Mouse (Mus musculus) lung, embryonic 15.5 days (tissue): ENCODE measurements around the gene Setx. TPM values are rescaled to one million over a fixed set of nuclear protein-coding genes. Genes with fewer than 3 reads are reported as not detected.
"Not testable (repeated sequence)": the region's sequence is repeated elsewhere in the genome, so short reads cannot be mapped to it uniquely, and the experiment has no call there.

Source experiments
- ATAC-seq: fragments of 200-750 bp; cut with Nextera tagmentation; 2 replicates; pipeline ENCODE4 v1.8.0; 2017; ENCODE audit warnings: moderate number of reproducible peaks, borderline replicate concordance; ENCODE audit not compliant: low FRiP score, low TSS enrichment; ENCODE audit errors: extremely low read depth
- H3K27ac ChIP-seq: fragments of 300-500 bp; sonication (generic); 2 replicates; pipeline ENCODE4 v1.5.1; 2015; ENCODE audit warnings: moderate library complexity, mild to moderate bottlenecking, inconsistent platforms
- H3K27me3 ChIP-seq: fragments of 300-500 bp; sonication (generic); 2 replicates; pipeline ENCODE4 v1.6.1; 2015; ENCODE audit warnings: inconsistent platforms
- H3K36me3 ChIP-seq: fragments of 300-500 bp; sonication (generic); 2 replicates; pipeline ENCODE4 v1.6.1; 2015; ENCODE audit warnings: inconsistent platforms
- H3K4me1 ChIP-seq: fragments of 300-500 bp; sonication (generic); 2 replicates; pipeline ENCODE4 v1.6.1; 2015; ENCODE audit warnings: inconsistent platforms
- H3K4me2 ChIP-seq: fragments of 300-500 bp; sonication (generic); 2 replicates; pipeline ENCODE4 v1.6.1; 2015; ENCODE audit warnings: inconsistent platforms, mild to moderate bottlenecking, moderate library complexity
- H3K4me3 ChIP-seq: fragments of 300-500 bp; sonication (generic); 2 replicates; pipeline ENCODE4 v1.5.1; 2015; ENCODE audit warnings: mild to moderate bottlenecking, inconsistent platforms
- H3K9ac ChIP-seq: fragments of 300-500 bp; sonication (generic); 2 replicates; pipeline ENCODE4 v1.6.1; 2015; ENCODE audit warnings: inconsistent platforms
- H3K9me3 ChIP-seq: fragments of 300-500 bp; sonication (generic); 2 replicates; pipeline ENCODE4 v1.6.1; 2016; ENCODE audit warnings: inconsistent platforms
- WGBS: fragments of 180-500 bp; shearing (Covaris S2); methylation state at CpG from one replicate; pipeline ENCODE4 v1.1.7; 2015; 5-methylcytosine and 5-hydroxymethylcytosine counted together
- polyA plus RNA-seq: library from polyadenylated mRNA; unstranded; fragments of >200 nt; fragmentation: Nextera tagmentation; extraction: Ambion mirVana; gene quantifications from 2 replicates; pipeline ENCODE4 v1.2.1, GENCODE M21; 2015

Setx gene
- 11.2 and 13.6 TPM in 2 replicates for polyA plus RNA-seq

DNA sequence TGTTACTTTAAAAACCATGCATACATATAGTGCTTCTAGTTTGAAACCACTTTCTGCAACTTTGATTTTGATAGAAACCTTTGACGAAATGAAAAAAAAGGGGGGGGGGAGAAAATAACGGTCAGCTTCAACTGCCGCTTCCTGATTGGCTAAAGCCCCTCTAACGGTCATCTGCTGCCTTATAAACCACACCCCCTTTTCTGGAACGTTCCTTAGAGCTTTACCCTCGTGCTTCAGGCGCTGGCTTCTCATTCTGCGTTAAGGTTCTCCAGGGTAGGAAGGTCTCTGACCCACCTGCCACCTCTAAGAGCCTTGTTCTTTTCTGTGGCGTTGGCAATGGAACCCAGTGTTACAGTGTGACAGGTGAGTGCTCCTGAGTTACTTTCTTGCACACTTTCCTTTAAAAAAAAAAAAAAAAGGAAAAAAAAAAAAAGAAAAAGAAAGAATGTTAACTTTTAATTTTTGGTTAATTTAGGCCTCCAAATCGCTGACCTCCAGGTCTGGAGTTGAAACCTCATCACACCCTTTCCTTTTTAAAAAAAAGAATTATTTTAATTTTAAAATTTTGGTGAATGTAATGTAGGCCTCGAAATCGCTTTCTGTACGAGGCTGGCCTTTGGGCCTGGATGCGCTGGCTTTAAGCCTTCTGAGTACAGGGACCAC, at the start of gene Setx:
TSS of gene Setx (plus strand) at position 275 of the 663 bp plus-strand sequence.
- WGBS: 58% methylated on average over 14 of the region's 14 CpGs
- H3K4me3 ChIP-seq: peak within 1 kb of the TSS; percentile 87
- no peak for ATAC-seq
- peaks cover 11% of the 10 kb centered on the region for H3K36me3 ChIP-seq
- peak within 1 kb of the TSS; percentile 68 for H3K4me2 ChIP-seq
- peak within 1 kb of the TSS; percentile 96 for H3K27ac ChIP-seq
- H3K9ac ChIP-seq: peak within 1 kb of the TSS; percentile 87
- H3K9me3 ChIP-seq: no peaks in the 10 kb centered on the region
- no peaks in the 10 kb centered on the region for H3K27me3 ChIP-seq
- H3K4me1 ChIP-seq: peaks cover 17% of the 10 kb centered on the region

DNA sequence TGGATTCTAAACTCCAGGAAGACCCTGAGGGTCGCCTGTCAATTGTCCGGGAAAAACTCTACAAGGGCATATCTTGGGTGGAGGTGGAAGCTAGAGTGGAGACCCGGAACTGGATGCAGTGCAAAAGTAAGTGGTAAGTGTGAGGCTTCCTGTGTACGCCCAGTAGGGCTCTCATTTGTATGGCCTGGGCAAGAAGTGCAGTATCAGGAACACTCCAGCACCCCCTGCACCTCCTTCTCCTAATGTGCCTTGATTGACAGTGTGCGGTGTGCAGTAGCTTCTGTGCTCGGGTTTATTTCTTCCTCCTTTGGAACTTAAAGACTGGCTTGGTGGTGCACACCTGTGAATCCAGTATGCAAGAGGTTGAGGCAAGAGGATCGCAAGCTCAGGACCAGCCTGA, 49.3 kb upstream of the Setx start:
- peaks cover 69% of the 10 kb centered on the region for H3K36me3 ChIP-seq
- 87% methylated on average over 7 of the region's 7 CpGs for WGBS
- H3K9ac ChIP-seq: no peak overlapping the region
- ATAC-seq: no peak
- H3K27me3 ChIP-seq: no peaks in the 10 kb centered on the region
- no peaks in the 10 kb centered on the region for H3K4me1 ChIP-seq
- H3K4me2 ChIP-seq: no peak overlapping the region
- H3K9me3 ChIP-seq: no peaks in the 10 kb centered on the region
- no peak overlapping the region for H3K27ac ChIP-seq
- no peak overlapping the region for H3K4me3 ChIP-seq

DNA sequence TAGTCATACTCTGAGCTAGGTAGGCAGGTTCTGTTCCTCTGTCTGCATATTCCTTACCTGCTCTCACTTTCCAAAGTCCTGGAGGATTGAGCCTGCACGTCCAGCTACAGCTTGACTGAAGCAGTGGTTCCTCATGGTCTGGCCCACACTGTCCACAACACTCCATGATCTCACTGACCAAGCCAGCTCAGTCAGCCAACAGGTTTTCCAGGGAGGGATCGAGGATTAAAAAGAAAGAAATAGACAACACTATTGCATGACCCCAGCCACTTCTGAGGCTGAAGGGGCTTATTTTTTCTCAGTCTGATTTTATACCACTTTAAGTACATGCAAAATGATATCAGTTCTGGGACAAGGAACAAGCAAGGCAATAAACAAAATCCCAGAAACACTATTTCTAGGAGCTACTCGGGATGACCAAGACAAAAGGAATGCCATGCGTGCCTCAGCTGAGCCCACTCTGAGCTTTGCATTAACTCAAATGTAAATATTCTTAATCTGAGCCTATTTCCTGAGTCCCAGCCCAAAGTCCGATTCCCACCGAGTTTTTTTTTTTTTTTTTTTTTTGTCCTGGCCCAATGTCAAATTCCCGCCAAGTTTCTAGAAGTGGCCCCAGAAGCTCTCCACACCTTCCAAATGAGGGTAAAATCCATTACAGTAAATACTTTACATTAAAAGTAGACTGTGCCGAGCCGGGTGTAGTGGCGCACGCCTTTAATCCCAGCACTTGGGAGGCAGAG, 48.5 kb upstream of the Setx start:
- ATAC-seq: no peak
- 67% methylated on average over 11 of the region's 11 CpGs for WGBS
- Histone ChIP-seq H3K27ac (no peak overlapping the region), H3K4me2 (no peak overlapping the region), H3K27me3 (no peaks in the 10 kb centered on the region), H3K4me1 (no peaks in the 10 kb centered on the region), H3K9me3 (no peaks in the 10 kb centered on the region), H3K36me3 (peaks cover 70% of the 10 kb centered on the region), H3K4me3 (no peak overlapping the region), H3K9ac (no peak overlapping the region)

DNA sequence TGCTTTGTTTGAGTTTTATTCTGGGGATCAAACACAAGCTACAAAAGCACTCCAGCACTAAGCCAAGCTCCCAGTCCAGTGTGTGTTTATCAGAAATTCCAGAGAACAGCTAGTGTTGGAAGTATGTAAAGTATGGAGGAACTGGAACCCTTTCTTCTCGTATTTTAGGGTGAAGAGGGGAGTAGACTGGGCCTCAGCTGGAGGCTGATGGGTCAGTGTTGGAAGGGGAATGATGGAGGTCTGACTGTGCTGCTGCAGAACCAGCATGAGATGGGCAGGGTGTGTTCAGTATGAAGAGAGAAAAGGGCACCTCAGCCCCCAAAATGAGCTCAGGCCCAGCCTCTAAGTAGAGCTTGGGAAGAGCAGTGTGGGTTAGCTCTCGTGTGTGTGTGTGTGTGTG, 47.8 kb upstream of the Setx start:
- WGBS: 61% methylated on average over 2 of the region's 2 CpGs
- H3K4me2 ChIP-seq: no peak overlapping the region
- no peak overlapping the region for H3K27ac ChIP-seq
- peaks cover 70% of the 10 kb centered on the region for H3K36me3 ChIP-seq
- no peak overlapping the region for H3K9ac ChIP-seq
- H3K9me3 ChIP-seq: no peaks in the 10 kb centered on the region
- no peaks in the 10 kb centered on the region for H3K4me1 ChIP-seq
- H3K27me3 ChIP-seq: no peaks in the 10 kb centered on the region
- H3K4me3 ChIP-seq: no peak overlapping the region
- no peak for ATAC-seq

DNA sequence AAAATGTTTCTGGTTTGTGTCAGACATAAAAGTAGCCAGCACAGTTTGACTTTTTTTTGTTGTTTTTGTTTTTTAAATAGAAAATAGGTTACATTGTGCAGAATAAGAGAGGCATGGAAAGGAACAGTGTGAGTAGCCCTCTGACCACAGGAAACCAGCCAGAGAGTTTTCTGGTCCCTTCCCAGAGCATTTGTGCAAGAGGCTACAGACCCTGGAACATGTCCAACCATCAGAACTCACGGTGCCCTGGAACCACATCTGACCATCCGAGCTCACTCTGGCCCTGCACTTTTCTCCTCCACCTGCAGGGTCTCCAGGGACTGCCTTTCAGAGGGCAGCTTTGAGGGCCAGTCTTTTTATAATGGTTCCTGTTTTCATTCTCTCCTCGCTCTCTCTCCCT, 42.0 kb upstream of the Setx start:
- no peaks in the 10 kb centered on the region for H3K9me3 ChIP-seq
- H3K9ac ChIP-seq: no peak overlapping the region
- no peaks in the 10 kb centered on the region for H3K27me3 ChIP-seq
- H3K4me2 ChIP-seq: no peak overlapping the region
- ATAC-seq: no peak
- H3K36me3 ChIP-seq: peaks cover 85% of the 10 kb centered on the region
- H3K4me3 ChIP-seq: no peak overlapping the region
- 58% methylated on average over 3 of the region's 3 CpGs for WGBS
- no peak overlapping the region for H3K27ac ChIP-seq
- H3K4me1 ChIP-seq: no peaks in the 10 kb centered on the region

DNA sequence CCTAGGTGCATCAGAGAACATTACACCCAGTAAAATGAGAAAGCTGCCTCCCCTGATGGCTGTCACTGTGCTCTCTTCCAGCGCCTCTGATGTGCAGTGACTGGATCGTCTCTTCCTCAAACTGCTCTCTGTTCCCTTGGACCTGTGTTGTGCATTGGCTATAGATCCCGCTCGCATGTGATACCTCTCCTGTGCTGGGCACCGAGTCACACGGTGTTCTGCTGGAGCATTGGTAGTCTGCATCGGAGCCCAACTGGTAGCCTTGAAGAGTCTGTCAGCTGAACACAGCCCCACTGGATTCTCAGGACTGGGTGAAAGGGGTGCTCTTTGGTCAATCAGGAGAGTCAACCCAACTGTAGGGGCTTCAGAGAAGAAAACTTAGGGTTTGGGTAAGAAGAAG, 38.0 kb upstream of the Setx start:
- Histone ChIP-seq H3K27me3 (no peaks in the 10 kb centered on the region), H3K27ac (no peak overlapping the region), H3K9me3 (no peaks in the 10 kb centered on the region), H3K36me3 (peaks cover 55% of the 10 kb centered on the region), H3K4me2 (no peak overlapping the region), H3K9ac (no peak overlapping the region), H3K4me3 (no peak overlapping the region), H3K4me1 (no peaks in the 10 kb centered on the region)
- WGBS: 95% methylated on average over 7 of the region's 7 CpGs
- ATAC-seq: no peak

DNA sequence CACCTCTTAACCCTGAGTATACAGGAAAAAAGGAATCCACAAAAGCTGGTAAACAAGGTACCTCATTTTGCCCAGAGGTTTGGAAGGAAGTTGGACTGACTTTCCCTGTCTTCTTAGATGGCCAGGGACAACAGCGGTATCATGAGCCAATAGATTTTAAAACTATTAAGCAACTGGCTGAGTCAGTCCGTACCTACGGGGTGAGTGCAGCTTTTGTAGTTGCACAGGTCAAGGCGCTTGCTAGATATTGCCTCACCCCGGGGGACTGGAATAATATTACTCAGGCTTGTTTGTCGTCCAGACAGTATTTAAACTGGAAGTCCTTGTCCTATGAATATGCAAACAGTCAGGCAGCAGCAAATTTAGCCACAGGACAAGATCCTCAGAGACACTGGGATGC, 34.7 kb upstream of the Setx start:
- not testable (repeated sequence) for H3K27ac ChIP-seq, H3K9me3 ChIP-seq, H3K9ac ChIP-seq, H3K4me1 ChIP-seq, H3K4me2 ChIP-seq, ATAC-seq, H3K27me3 ChIP-seq, H3K4me3 ChIP-seq
- H3K36me3 ChIP-seq: peaks cover 24% of the 10 kb centered on the region; the same call in 1 of the 2 replicates
- 82% methylated on average over 6 of the region's 6 CpGs for WGBS

DNA sequence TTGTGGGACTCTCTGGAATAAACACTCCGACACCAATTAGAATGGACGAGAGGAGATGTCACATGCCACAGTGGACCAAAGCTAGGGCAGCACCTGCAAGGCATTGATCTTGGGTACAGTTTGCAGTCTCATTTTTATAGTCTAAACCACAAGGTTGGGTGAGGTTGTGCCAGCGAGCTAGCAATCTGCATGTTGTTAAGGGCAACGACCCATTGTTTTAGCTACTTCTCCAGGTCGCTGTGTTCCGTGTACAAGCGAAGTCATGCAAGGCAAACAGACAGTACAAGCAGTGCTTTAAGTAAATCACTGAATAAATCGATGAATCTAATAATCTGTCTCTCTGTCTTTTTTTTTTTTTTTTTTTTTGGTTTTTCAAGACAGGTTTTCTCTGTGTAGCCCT, 28.3 kb upstream of the Setx start:
- no peaks in the 10 kb centered on the region for H3K4me1 ChIP-seq
- H3K9ac ChIP-seq: no peak overlapping the region
- WGBS: 84% methylated on average over 8 of the region's 8 CpGs
- no peak overlapping the region for H3K4me3 ChIP-seq
- no peak overlapping the region for H3K4me2 ChIP-seq
- H3K9me3 ChIP-seq: no peaks in the 10 kb centered on the region
- ATAC-seq: no peak
- H3K27me3 ChIP-seq: no peaks in the 10 kb centered on the region
- no peaks in the 10 kb centered on the region for H3K36me3 ChIP-seq
- no peak overlapping the region for H3K27ac ChIP-seq

DNA sequence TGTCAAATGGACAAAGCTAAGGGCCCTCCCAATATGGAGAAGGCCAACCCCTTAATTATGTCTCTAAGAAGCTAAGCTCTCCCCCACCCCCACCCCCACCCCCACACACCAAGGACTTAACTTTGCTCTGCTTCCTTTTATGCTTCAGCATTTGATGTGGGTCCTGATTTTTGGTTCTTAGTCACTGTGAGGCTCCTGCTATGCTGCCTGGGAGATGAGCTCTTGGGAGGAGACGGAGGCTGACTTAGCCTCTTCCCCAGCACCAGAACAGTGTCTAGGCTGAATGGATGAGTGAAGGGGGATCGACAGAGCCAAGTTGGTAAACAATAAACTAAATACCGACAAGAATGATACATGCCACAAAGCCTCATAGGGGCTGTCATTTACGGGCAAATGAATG, 27.2 kb upstream of the Setx start:
- H3K9me3 ChIP-seq: no peaks in the 10 kb centered on the region
- H3K27ac ChIP-seq: no peak overlapping the region
- no peaks in the 10 kb centered on the region for H3K4me1 ChIP-seq
- no peak overlapping the region for H3K9ac ChIP-seq
- H3K27me3 ChIP-seq: no peaks in the 10 kb centered on the region
- no peaks in the 10 kb centered on the region for H3K36me3 ChIP-seq
- no peak for ATAC-seq
- WGBS: 64% methylated on average over 4 of the region's 4 CpGs
- no peak overlapping the region for H3K4me3 ChIP-seq
- H3K4me2 ChIP-seq: no peak overlapping the region

DNA sequence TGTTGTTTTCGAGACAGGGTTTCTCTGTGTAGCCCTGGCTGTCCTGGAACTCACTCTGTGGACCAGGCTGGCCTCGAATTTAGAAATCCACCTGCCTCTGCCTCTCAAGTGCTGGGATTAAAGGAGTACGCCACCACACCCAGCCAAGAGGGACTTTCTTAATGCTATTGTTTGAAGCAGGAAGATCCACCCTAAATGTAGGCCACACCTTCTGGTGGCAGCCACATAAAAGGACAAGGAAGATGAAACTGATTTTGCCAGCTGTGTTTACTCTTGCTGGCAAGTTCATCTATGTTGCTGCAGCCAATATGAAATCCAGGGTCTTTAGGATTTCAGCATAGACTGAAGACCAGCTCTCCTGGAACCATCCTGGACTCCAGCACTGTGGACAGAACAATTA, 26.5 kb upstream of the Setx start:
- no peaks in the 10 kb centered on the region for H3K9me3 ChIP-seq
- H3K4me3 ChIP-seq: no peak overlapping the region
- 64% methylated on average over 3 of the region's 3 CpGs for WGBS
- no peak for ATAC-seq
- H3K36me3 ChIP-seq: no peaks in the 10 kb centered on the region
- no peaks in the 10 kb centered on the region for H3K27me3 ChIP-seq
- H3K4me2 ChIP-seq: no peak overlapping the region
- no peak overlapping the region for H3K27ac ChIP-seq
- no peaks in the 10 kb centered on the region for H3K4me1 ChIP-seq
- H3K9ac ChIP-seq: no peak overlapping the region

DNA sequence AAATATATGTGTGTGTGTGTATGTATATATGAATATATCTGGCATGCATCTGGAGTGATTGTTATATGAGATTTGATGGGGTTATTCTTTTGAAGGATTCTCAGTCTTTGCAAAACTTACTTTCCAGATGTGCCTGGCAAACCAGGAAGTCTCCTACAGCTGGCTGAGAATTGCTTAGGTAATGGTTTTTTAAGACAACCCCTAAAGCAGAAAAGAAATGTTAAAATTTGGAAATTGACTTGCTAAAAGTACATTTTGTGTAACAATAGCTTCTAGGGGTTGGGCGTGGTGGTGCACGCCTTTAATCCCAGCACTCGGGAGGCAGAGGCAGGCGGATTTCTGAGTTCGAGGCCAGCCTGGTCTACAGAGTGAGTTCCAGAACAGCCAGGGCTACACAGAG, 26.0 kb upstream of the Setx start:
- H3K4me1 ChIP-seq, H3K9me3 ChIP-seq, H3K27me3 ChIP-seq, H3K4me3 ChIP-seq, H3K36me3 ChIP-seq, H3K27ac ChIP-seq, H3K4me2 ChIP-seq, H3K9ac ChIP-seq, ATAC-seq: not testable (repeated sequence)
- WGBS: 93% methylated on average over 5 of the region's 5 CpGs

DNA sequence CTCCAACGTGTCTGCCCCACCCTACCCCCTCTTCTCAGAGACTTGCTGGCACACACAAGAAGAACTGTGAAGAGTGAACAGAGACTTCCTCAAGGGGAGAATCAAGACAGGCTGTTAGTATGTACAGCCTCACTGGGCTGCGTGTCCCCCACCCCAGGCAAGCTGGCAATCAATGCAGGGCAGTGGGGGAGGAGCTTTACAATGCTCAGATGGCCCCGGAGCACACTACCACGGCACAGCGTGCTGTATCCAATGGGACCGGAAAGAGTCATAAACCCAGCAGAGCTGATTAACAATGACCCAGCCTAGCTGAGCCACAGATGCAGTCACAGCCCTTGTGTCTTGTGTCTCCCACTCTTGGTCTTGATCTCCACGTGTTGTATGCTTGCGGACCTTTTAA, 25.2 kb upstream of the Setx start:
- 77% methylated on average over 8 of the region's 8 CpGs for WGBS
- no peak for ATAC-seq
- H3K36me3 ChIP-seq: no peaks in the 10 kb centered on the region
- no peaks in the 10 kb centered on the region for H3K27me3 ChIP-seq
- no peaks in the 10 kb centered on the region for H3K4me1 ChIP-seq
- H3K9ac ChIP-seq: no peak overlapping the region
- H3K4me2 ChIP-seq: no peak overlapping the region
- H3K4me3 ChIP-seq: no peak overlapping the region
- no peaks in the 10 kb centered on the region for H3K9me3 ChIP-seq
- H3K27ac ChIP-seq: no peak overlapping the region
